Mouse (Mus musculus) heart, embryonic 11.5 days (tissue): Measurements from ENCODE around the gene Olfr1043. TPM values are rescaled to one million over a fixed set of nuclear protein-coding genes. Genes with fewer than 3 reads are reported as not detected.
"Not testable (repeated sequence)": the region's sequence is repeated elsewhere in the genome, so short reads cannot be mapped to it uniquely, and the experiment has no call there.

ENCODE experiments used
- ATAC-seq: fragments of 200-750 bp; cut with Nextera tagmentation; replicated peaks from 2 replicates; pipeline ENCODE4 v1.8.0; 2017; ENCODE audit warnings: moderate library complexity; ENCODE audit not compliant: insufficient number of reproducible peaks, low FRiP score, low TSS enrichment
- H3K27ac ChIP-seq: fragments of 300-500 bp; sonication (generic); 2 replicates; pipeline ENCODE4 v1.5.1; 2014; ENCODE audit warnings: mild to moderate bottlenecking, low read depth, low read length
- H3K27me3 ChIP-seq: fragments of 300-500 bp; sonication (generic); 2 replicates; pipeline ENCODE4 v1.6.1; 2014; ENCODE audit warnings: mild to moderate bottlenecking, low read length, mixed read lengths; ENCODE audit not compliant: control insufficient read depth, insufficient read depth
- H3K36me3 ChIP-seq: fragments of 300-500 bp; sonication (generic); 2 replicates; pipeline ENCODE4 v1.6.1; 2014; ENCODE audit warnings: mild to moderate bottlenecking, low read length, moderate library complexity, mixed read lengths; ENCODE audit not compliant: control insufficient read depth, insufficient read depth
- H3K4me1 ChIP-seq: fragments of 300-500 bp; sonication (generic); 2 replicates; pipeline ENCODE4 v1.6.1; 2014; ENCODE audit warnings: low read length; ENCODE audit not compliant: control insufficient read depth, insufficient read depth
- H3K4me2 ChIP-seq: fragments of 300-500 bp; sonication (generic); 2 replicates; pipeline ENCODE4 v1.6.1; 2014; ENCODE audit warnings: mild to moderate bottlenecking, moderate library complexity
- H3K4me3 ChIP-seq: fragments of 300-500 bp; sonication (generic); 2 replicates; pipeline ENCODE4 v1.5.1; 2014; ENCODE audit warnings: low read depth, low read length
- H3K9ac ChIP-seq: fragments of 300-500 bp; sonication (generic); 2 replicates; pipeline ENCODE4 v1.6.1; 2014; ENCODE audit warnings: mild to moderate bottlenecking, low read depth, low read length, moderate library complexity
- H3K9me3 ChIP-seq: fragments of 300-500 bp; sonication (generic); replicated peaks from 2 replicates; pipeline ENCODE4 v1.6.1; 2016; ENCODE audit warnings: low read length; ENCODE audit not compliant: control insufficient read depth
- WGBS: fragments of 180-500 bp; shearing (Covaris S2); extraction: QIAGEN DNeasy Blood & Tissue Kit; methylation state at CpG from one replicate; pipeline ENCODE4 v1.1.7; 2014; ENCODE audit not compliant: insufficient replicate concordance; 5-methylcytosine and 5-hydroxymethylcytosine counted together
- polyA plus RNA-seq: library from polyadenylated mRNA; unstranded; fragments of >200 nt; fragmentation: Nextera tagmentation; extraction: Ambion mirVana; gene quantifications from 2 replicates; pipeline ENCODE4 v1.2.1, GENCODE M21; 2014

Gene Olfr1043
- polyA plus RNA-seq: not detected in 2 replicates

DNA sequence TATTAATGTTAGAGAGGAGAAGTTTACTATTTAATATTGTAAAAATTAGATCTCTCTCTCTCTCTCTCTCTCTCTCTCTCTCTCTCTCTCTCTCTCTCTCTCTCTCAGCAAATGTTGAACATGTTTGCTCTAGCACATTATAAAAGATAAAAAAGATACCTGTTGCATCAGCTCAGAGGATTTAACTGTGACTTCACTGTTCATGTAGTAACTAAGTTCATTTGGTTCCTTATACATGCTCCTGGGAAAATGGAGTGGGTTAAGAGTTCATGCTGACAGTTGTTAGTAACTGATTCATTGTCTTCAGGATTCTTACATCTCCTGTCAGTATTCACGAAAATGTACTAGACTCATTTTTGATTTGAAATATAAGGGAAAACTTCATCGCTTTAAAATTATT lies at the start of gene Olfr1043:
Gene Olfr1043 (minus strand): TSS at position 101 of the 400 bp plus-strand sequence.
- no peaks in the 10 kb centered on the region for H3K27me3 ChIP-seq
- H3K36me3 ChIP-seq: no peaks in the 10 kb centered on the region
- no peak for ATAC-seq
- 86% methylated on average over 2 of the region's 2 CpGs for WGBS
- H3K27ac ChIP-seq: no peak within 1 kb of the TSS
- H3K4me1 ChIP-seq: no peaks in the 10 kb centered on the region
- H3K4me2 ChIP-seq: no peak within 1 kb of the TSS
- no peaks in the 10 kb centered on the region for H3K9me3 ChIP-seq
- no peak within 1 kb of the TSS for H3K9ac ChIP-seq
- no peak within 1 kb of the TSS for H3K4me3 ChIP-seq

DNA sequence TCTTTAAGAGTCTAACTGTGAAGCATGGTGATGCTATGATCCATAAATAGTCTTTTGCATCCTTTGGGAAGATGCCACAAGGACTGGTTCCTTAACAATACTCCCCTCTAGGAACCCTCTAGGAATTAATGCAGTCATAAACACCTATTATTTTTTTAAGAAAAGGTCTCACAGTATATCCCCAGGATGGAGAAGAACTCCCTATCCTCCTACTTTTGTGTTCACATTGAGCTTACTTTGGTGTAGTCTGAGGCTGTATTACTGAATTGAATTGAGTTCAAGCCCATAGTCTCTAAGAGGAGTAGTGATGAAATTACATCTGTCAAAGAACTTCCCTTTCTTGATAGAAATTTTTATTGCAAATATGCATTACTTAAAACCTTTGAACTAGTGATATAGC lies 35.6 kb upstream of the Olfr1043 start, which contains the start of gene Olfr1045:
Gene Olfr1045 (minus strand): TSS at position 101 of the 400 bp plus-strand sequence.
- no peak within 1 kb of the TSS for H3K9ac ChIP-seq
- H3K4me1 ChIP-seq: no peaks in the 10 kb centered on the region
- no peaks in the 10 kb centered on the region for H3K27me3 ChIP-seq
- no peaks in the 10 kb centered on the region for H3K36me3 ChIP-seq
- H3K27ac ChIP-seq: no peak within 1 kb of the TSS
- H3K9me3 ChIP-seq: no peaks in the 10 kb centered on the region
- no peak within 1 kb of the TSS for H3K4me2 ChIP-seq
- H3K4me3 ChIP-seq: no peak within 1 kb of the TSS
- no peak for ATAC-seq

DNA sequence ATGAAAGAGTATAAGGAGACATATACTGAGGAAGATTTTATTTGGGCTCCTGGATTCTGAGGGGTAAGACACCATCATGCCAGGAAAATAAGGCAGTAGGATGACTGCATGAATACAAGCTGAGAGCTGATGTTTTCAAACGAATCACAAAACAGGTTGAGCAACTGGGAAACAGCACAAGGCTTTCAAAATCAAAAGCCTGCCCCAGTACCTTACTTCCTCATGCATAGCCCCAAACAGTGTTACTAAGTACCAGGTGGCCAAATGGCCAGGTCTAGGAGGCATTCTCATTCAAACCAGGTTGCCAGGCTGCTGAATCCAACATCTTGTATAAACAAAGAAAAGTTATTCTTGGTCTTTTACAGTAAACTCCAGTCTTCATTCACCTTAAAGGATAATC lies 28.5 kb upstream of the Olfr1043 start:
- no peaks in the 10 kb centered on the region for H3K9me3 ChIP-seq
- no peak for ATAC-seq
- H3K27ac ChIP-seq: no peak overlapping the region
- H3K9ac ChIP-seq: no peak overlapping the region
- no peaks in the 10 kb centered on the region for H3K27me3 ChIP-seq
- 30% methylated on average over 1 of the region's 1 CpGs for WGBS
- H3K4me2 ChIP-seq: no peak overlapping the region
- no peaks in the 10 kb centered on the region for H3K4me1 ChIP-seq
- H3K36me3 ChIP-seq: no peaks in the 10 kb centered on the region
- H3K4me3 ChIP-seq: no peak overlapping the region

DNA sequence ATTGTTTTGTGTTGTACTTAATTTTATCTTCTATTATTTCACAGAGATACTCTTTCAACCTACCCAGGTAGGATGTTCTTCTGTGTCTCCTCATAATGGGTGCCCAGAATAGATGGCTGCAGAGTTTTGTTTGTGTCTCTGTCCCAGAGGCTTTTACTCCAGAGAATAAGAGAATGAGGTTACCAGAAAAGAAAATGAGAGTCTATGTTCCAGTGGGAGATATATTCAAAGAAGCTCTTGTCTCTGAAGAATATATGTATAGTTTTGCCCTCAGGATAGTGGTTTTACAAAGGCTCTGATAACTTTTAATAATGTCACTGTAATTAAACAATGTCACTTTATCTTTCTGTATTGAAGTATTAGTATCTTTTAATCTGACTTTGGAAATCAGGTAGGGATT lies 18.3 kb upstream of the Olfr1043 start, which contains the start of gene Olfr52:
Gene Olfr52 (minus strand): TSS at position 101 of the 400 bp plus-strand sequence.
- Histone ChIP-seq H3K27me3 (no peaks in the 10 kb centered on the region), H3K36me3 (no peaks in the 10 kb centered on the region), H3K4me2 (no peak within 1 kb of the TSS), H3K9me3 (no peaks in the 10 kb centered on the region), H3K27ac (no peak within 1 kb of the TSS), H3K9ac (no peak within 1 kb of the TSS), H3K4me3 (no peak within 1 kb of the TSS), H3K4me1 (no peaks in the 10 kb centered on the region)
- no peak for ATAC-seq

DNA sequence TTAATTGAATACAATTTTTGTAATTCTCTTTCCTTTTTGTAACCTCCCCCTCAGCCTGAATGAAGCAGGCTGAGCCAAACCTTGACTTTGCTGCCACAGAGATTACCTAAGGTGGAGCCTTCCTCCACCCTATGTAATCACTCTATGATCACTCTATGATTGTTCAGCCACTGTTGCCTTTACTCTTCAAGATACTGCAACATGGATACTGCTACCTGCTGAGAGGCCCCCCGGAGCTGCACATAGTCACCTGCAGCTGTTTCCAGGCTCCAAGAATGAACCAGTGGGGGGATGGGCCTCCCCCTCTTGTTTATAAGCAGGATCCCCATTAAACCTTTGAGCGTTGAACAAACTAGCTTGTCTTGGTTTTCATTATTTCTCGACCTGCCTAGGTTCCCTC lies 12.6 kb upstream of the Olfr1043 start:
- no peak overlapping the region for H3K9ac ChIP-seq
- H3K27ac ChIP-seq: no peak overlapping the region
- H3K36me3 ChIP-seq: no peaks in the 10 kb centered on the region
- no peaks in the 10 kb centered on the region for H3K4me1 ChIP-seq
- no peaks in the 10 kb centered on the region for H3K9me3 ChIP-seq
- no peak overlapping the region for H3K4me3 ChIP-seq
- ATAC-seq: no peak
- H3K27me3 ChIP-seq: no peaks in the 10 kb centered on the region
- 84% methylated on average over 3 of the region's 3 CpGs for WGBS
- no peak overlapping the region for H3K4me2 ChIP-seq

DNA sequence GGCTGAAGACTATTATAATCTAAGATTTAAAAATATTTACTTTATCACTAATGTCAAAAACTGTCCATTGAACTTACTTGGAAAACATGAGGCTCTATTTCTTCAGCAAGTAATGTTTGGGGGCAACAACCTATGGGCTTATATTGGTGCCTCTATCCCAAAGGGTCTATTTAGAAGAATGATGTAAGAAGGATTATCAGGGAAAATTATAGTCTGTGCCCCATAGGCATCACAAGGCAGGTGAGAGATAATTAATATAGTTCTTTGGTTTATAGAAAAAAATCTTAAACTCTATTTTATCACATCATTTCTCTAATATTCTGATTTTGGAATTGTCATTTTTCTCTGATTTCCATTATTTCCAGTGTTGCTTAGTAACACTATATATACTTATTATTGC lies 10.4 kb upstream of the Olfr1043 start, which contains the start of gene Olfr1044:
Gene Olfr1044 (minus strand): TSS at position 101 of the 400 bp plus-strand sequence.
- H3K27ac ChIP-seq: no peak within 1 kb of the TSS
- no peaks in the 10 kb centered on the region for H3K27me3 ChIP-seq
- H3K4me1 ChIP-seq: no peaks in the 10 kb centered on the region
- no peak within 1 kb of the TSS for H3K4me2 ChIP-seq
- H3K4me3 ChIP-seq: no peak within 1 kb of the TSS
- no peak for ATAC-seq
- no peaks in the 10 kb centered on the region for H3K9me3 ChIP-seq
- no peaks in the 10 kb centered on the region for H3K36me3 ChIP-seq
- no peak within 1 kb of the TSS for H3K9ac ChIP-seq

DNA sequence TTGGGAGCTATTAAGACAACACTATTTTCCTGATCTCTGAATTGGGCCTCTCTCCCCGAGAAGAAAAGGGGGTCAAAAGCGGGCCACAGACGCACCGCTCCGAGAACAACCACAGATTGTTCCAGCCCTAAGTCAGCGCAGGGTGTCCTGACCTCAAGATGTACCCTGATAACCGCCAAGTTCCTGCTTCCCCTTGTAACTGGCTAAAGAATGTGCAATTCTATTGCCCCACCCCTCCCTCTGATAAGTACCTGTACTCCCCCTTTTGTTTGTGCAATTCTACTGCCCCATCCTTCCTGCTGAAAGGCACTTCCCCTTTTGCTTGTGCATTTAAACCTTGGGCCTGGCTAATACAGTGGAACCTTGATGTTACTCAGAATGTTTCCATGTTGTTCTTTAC lies 8.1 kb upstream of the Olfr1043 start:
- H3K4me1 ChIP-seq, H3K27ac ChIP-seq, ATAC-seq, H3K9me3 ChIP-seq, H3K4me3 ChIP-seq, H3K36me3 ChIP-seq, H3K4me2 ChIP-seq, H3K27me3 ChIP-seq, H3K9ac ChIP-seq: not testable (repeated sequence)
- 75% methylated on average over 7 of the region's 7 CpGs for WGBS

DNA sequence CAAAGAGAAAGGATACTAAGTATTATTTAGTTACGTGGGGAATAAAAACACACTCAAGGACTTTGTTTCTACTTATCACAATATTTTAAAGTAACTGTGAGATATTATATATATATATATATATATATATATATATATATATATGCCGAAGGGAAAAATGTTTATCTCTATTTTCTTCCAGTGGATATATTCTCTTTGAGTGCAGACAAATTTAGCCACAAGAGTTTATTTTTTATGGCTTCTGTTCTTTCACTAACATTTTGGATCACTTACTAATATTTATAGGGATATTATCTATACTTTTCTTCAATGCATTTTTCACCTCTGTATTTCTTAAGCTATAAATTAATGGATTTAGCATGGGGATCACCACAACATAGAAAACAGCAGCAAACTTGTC lies 5.6 kb downstream of the Olfr1043 start, which contains the start of gene Olfr1042:
Gene Olfr1042 (minus strand): TSS at position 101 of the 400 bp plus-strand sequence.
- Histone ChIP-seq H3K4me2 (no peak within 1 kb of the TSS), H3K4me1 (no peaks in the 10 kb centered on the region), H3K4me3 (no peak within 1 kb of the TSS), H3K36me3 (no peaks in the 10 kb centered on the region), H3K27ac (no peak within 1 kb of the TSS), H3K27me3 (no peaks in the 10 kb centered on the region), H3K9me3 (no peaks in the 10 kb centered on the region), H3K9ac (no peak within 1 kb of the TSS)
- no peak for ATAC-seq
- WGBS: 78% methylated on average over 2 of the region's 2 CpGs

DNA sequence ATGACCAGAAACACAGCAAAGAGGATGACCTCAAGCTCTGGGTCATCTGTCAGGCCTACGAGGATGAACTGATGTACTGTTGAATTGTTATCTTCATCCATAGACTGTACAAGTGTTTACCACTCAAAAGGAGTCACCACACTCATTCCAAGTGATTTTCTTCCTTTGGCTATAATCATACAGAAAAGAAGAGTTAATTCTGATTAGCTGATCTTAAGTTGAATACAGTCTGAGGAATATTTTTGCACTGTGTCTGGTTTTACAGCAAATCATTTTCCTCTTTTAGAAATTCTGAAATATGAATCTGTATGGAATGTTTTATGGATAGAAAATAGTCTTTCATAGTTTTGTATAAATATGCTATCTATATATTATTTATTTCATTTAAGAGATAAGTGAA lies 20.7 kb downstream of the Olfr1043 start, which contains the start of gene Olfr1040:
Gene Olfr1040 (minus strand): TSS at position 101 of the 400 bp plus-strand sequence.
- Histone ChIP-seq H3K4me2 (no peak within 1 kb of the TSS), H3K36me3 (no peaks in the 10 kb centered on the region), H3K4me3 (no peak within 1 kb of the TSS), H3K9ac (no peak within 1 kb of the TSS), H3K4me1 (no peaks in the 10 kb centered on the region), H3K27ac (no peak within 1 kb of the TSS), H3K9me3 (no peaks in the 10 kb centered on the region), H3K27me3 (no peaks in the 10 kb centered on the region)
- no peak for ATAC-seq
- WGBS: 68% methylated on average over 1 of the region's 1 CpGs
